Mouse (Mus musculus) lung, postnatal 0 days (tissue): ENCODE data around the gene Nup85.

ENCODE experiments used
- CTCF ChIP-seq: IDR thresholded peaks from 2 replicates; pipeline ENCODE4 v1.5.1; 2016; ENCODE audit warnings: antibody characterized with exemption, mild to moderate bottlenecking
- EP300 ChIP-seq: IDR thresholded peaks from 2 replicates; pipeline ENCODE4 v1.6.1; 2016; ENCODE audit warnings: antibody characterized with exemption, mild to moderate bottlenecking, control low read depth

- TF ChIP-seq EP300 (no peak), CTCF (no peak)
These were observed 35.5 kb downstream of the Nup85 start for GRCm38 (mm10) chr11:115599722-115600121.
